Mouse (Mus musculus): ENCODE data around the gene Aig1. TPM values are rescaled to one million over a fixed set of nuclear protein-coding genes. Genes with fewer than 3 reads are reported as not detected.
A peak's percentile ranks its signal among the peaks of the same experiment; 100 is the strongest.

The Aig1 gene
- total RNA-seq, 2 experiments from 2014 or later: 7.7 to 17.8 TPM

DNA sequence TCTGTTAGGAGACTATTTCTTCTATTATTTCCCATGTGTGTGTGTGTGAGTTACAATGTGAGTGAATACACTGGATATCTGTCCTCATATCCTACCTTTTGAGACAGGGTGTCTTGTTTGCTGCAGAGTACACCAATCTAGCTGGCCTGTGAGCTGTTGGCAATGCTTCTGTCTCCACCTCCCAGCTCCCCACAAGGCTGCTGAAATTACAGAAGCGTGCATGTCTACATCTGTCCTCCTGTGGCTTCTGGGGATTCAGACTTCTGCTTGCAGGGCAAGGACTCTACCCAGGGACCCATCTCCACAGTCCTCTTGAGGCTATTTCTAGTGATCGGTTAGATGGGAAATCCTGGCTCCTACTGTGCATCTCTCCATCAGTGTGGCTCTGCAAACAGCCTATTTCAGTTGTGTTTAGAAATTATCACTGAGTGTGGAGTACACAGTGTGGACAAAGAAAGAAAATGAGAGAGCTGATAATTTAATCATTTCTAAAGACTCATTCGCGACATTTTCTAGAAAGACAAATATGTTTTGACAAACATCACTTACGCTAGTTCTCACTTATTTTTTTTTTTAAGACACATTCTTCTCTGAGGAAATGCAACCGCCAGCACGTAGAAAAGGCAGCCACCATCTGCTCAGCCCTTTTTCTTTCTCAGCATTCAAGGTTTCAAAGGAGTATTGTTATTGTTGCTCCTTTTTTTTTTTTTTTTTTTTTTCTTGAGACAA, 194.3 kb downstream of the Aig1 start:
- ATAC-seq (replicated peaks; ENCODE audit: low FRiP score, low TSS enrichment, poor library complexity, severe bottlenecking): no peak

DNA sequence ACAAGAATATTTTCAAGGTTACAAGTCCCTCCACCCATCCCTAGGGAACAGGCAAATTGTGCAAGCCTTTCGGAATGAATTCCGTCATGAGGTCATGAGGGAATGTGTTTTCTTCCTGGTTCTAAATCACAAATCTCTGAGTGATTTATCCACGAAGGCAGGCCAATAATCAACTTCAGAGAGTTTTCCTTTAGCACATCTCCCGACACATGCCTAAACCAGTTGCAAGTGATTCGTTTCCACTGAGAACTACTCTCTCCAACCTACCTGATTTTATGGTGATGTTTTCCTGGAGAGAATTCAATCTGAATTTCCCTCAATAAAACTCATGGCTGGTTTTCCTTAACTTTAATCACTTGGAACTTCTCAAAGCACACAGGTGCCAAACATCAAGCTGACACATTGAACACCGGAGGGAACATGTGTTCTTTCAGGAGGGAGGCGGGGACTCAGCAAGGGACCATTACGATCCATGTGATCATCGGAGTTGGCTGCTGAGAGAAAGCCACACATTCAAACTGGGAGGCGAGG, 201.5 kb downstream of the Aig1 start:
- ATAC-seq (replicated peaks; ENCODE audit: low FRiP score, low TSS enrichment, poor library complexity, severe bottlenecking): no peak

DNA sequence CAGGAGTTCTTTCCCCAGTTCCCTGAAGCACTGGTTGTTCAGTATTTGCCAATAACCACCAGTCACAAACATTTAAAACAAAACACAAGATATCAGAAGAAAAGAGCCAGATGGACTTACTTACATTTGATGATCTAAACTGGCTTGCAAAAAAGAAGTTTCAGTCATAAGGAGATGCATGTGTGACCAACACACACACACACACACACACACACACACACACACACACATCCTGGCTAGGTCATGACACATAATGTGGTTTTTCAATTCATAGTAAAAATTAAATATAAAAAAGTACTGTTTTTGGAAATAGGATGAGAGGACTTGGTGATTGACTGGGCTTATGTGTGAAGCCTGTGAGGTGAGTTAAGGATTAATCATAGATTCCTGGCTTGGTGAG, 205.3 kb downstream of the Aig1 start:
- no peak for ATAC-seq (replicated peaks; ENCODE audit: low FRiP score, low TSS enrichment, poor library complexity, severe bottlenecking)

DNA sequence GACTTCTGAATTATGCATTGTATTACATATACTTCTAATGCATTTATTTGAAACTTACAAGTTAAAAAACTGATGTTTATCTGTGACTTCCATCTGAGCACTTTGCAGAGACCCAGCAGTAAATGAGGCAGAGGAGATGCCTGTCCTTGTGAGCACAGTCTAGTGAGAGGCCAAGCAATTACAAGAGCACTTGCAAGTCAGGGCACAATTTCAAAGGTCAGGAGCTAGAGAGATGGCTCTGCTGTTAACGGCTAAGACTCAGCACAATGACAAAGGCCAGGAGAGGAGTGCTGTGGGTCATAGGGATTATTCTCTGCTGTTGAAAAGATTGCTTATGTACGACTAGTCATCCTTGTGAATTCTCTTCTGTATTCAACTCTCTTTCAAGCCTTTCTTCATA, 209.0 kb downstream of the Aig1 start:
- no peak for ATAC-seq (replicated peaks; ENCODE audit: low FRiP score, low TSS enrichment, poor library complexity, severe bottlenecking)

DNA sequence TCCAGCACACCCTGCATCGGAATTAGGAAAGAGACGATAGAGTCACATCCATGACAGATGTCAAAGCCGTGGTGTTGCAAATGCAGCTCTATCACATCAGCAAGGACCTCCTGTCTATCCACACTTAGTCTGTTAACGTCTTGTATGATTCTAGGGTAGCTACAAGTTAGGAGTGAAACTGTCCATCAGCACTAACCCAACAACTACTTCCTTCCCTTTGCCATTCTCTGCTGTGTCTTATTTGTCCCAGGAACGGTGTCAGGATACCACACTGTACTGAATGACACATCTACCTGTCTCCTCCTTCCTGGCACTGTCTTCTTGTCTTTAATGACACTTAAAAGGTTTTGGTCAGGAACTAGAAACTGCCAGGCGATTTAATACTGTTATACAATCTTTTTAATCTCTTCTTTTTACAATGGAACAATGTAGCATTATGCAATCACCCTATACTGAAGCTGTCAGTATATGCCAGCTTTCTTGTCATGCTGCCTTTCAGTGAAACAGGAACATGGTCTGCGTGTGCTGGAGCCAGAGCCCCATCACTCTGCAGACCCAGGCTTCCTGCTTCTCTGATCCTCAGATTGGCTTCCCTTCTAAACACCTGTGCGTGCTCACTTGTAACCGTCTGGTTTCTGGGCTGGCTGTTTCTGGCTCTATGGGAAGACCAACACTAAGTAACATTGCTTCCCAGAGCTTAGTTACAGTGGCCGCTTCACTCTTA, 214.9 kb downstream of the Aig1 start:
- no peak for ATAC-seq (replicated peaks; ENCODE audit: low FRiP score, low TSS enrichment, poor library complexity, severe bottlenecking)

DNA sequence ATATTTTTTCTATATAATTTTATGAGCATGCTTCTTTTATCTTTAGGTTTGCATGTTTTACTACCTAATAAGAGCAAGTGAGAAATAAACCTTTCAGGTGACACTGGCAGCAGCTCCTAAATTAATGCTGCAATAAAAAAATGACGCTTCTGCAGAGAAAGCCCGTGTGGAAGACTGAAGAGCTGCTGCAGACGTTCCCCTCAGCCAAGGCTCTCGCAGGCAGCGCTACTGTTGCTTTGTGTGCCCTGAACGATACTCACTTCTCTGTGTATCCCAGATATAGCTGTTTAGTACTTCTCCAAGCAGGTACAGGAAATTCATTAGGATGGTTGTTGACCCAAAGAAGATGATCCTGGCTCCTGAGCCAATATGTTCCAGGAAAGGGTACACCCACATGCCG, 215.5 kb downstream of the Aig1 start:
- no peak for ATAC-seq (replicated peaks; ENCODE audit: low FRiP score, low TSS enrichment, poor library complexity, severe bottlenecking)

DNA sequence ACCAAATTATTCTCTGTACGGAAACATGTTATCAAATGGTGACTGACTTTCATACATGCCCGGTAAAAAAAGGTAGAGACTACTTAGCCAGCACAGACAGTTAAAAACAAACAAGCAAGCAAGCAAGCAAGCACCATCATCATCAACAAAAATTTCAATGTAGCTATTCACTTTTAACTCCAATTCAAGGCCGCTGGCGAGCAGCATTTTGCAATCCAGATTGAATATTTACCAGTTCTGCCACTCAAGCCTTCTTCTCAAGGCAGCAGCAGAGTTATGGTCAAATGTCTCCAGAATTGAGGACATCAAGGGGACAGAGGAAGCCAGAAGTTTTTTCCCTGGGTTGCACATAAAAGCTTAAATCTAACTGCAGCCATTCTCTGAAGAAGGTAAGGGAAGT, 216.7 kb downstream of the Aig1 start:
- ATAC-seq (replicated peaks; ENCODE audit: low FRiP score, low TSS enrichment, poor library complexity, severe bottlenecking): no peak

DNA sequence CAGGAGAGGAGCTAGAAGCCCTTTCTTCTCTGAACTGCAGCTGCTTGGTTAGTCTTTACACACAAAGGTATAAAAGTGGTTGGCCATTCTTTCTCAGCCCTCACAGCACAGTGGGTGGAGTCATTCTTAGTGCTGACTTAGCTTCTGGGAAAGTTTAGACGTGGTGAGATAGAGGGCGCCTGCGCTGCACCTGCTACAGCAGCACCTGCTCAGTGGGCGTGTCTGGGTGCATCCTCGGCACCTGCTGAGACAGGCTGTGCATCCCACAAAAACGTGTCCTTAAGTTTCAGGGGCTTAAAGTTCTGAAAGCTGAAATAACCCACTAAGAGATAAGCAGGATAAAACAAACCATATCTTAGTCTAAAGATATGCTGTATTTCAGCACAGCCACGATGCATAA, 227.0 kb downstream of the Aig1 start:
- ATAC-seq (replicated peaks; ENCODE audit: low FRiP score, low TSS enrichment, poor library complexity, severe bottlenecking): peak; percentile 68

DNA sequence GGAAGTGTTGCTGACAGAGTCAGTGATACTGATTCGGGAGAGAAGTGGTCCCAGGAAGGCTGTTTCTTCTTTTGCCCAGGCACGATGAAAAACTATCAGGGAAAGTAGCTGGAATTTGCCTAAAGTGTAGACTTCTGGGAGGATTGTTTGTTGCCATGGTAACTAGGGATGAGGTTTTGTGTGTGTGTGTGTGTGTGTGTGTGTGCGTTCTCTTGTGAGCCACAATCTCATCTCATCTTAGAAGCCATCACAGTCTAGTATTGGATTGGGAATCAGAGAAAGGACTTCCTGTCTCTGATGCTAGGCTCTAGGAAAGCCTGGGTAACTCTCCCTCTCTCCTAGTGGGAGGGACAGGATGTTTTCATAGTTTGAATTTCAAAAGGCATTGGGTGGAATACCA, 237.0 kb downstream of the Aig1 start:
- no peak for ATAC-seq (replicated peaks; ENCODE audit: low FRiP score, low TSS enrichment, poor library complexity, severe bottlenecking)

DNA sequence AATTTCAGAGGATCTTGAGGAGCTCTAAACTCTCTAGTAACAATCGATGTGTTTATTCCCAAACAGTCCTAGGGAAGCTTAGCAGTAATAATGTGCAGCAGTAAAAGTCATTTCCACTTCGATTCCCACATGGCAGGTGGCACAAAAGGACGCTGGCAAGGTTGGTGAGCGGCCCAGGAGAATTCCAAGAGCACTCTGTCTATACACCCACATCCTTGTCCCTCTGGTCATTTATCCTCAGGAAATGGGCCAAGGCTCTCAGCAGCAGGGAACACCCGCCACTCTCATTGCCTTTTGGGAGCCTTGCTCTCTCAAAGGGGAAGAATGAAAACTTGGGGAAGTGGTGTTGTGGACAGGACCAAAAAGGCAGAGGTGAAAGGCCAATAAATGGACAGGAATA, 245.0 kb downstream of the Aig1 start:
- ATAC-seq (replicated peaks; ENCODE audit: low FRiP score, low TSS enrichment, poor library complexity, severe bottlenecking): no peak

DNA sequence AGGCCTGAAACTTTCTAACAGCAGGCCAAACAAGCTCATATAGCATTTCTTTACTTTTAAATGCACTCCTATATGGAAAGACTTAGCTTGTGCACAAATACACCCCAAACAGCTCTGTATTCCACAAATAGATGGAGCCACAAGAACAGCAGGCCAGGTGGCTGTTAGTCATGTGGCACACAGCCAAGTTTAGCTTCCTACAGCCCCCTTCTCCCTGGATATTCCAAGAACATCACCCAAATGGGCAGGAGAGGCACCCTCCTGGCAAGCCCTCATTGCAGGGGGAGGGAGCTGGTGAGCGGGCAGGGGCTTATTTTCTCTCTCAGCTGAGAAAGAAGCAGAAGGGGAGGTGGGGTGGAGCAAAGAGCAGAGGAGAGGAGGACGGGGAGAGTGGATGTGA, 267.9 kb downstream of the Aig1 start:
- no peak for ATAC-seq (replicated peaks; ENCODE audit: low FRiP score, low TSS enrichment, poor library complexity, severe bottlenecking)

DNA sequence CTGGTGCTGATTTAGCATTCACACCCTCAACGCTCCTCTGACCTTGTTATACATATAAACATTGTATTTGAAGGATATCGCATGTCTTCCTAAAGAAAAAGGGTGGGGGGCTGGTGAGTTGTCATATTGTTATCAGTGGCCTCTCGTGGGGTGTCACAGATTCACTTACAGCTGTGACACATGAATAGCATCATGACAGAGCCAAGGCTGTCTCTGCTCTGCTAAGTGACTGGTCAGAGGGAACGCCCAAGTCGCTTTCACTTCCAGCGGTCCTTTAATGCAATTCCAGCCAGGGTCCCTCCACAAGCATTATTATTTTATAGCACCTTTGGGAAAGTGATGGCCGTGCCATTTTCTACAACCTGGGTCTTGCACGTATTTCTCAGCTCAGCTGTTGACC, 271.3 kb downstream of the Aig1 start:
- no peak for ATAC-seq (replicated peaks; ENCODE audit: low FRiP score, low TSS enrichment, poor library complexity, severe bottlenecking)

Other genes with a start within 250 kb of the Aig1 start
- gene Hivep2, start 97.1 kb upstream of the Aig1 start, total RNA-seq (2014; fragmentation: Nextera tagmentation): 2.8 and 3.7 TPM in 2 replicates
- gene Hivep2, start 97.1 kb upstream of the Aig1 start, total RNA-seq (2017): 0.46 and 0.94 TPM in 2 replicates

Data from megakaryocyte-erythroid progenitor cell, adult 5-6 weeks (primary cell).